Mouse (Mus musculus) c-Kit-positive CD71-positive TER-119-positive erythroid progenitor cells, embryonic 14.5 days (primary cell): Measurements from ENCODE around the gene Mcm5.

Experiments used
- DNase-seq: peaks from one replicate; pipeline ENCODE4 v3.0.0-alpha.2; 2013; ENCODE audit warnings: low spot score

Mcm5 gene

GRCm38 (mm10) chr8:75109236-75109967, at the start of gene Mcm5:
Gene Mcm5 (plus strand): TSS chr8:75109569.
- peak; percentile 100 for DNase-seq

DNA sequence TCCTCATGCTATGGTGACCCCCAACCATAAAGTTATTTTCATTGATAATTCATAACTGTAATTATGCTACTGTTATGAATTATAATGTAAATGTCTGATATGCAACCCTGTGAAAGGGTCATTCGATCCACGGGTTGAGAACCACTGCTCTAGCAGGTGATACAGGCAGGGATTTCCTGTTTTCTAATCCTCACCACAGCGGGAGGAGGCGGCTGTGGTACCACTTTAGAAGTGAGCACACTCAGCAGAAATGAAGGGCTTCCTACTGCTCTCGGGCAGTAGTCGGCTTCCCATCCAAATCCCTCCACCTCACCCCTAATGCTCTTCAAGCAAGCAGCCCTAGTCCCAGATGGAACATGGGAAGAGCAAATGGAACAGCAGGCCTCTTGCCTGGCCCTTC, 49.3 kb upstream of the Mcm5 start:
- DNase-seq = no peak

DNA sequence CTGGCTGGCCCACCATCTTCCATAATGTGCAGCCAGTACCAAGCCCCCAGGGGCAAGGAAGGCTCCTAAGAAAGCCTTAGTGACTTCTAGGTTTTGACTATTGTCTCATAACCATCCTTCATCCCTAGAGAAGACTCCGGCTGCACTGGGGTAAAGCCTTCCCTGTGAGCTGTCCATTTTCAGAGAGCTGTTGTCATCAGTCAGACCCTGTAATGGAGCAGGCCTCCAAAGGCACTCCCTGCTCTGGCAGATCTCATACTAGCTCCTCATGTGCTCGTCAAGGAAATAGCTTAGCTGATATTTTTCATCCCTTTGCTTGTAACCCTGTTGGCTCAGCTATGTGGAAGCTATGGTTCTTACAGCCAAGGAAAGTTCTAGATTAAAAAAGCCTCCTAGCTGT, 48.6 kb upstream of the Mcm5 start:
- DNase-seq = no peak

- DNase-seq = no peak
Observed at GRCm38 (mm10) chr8:75063290-75063689, 46.1 kb upstream of the Mcm5 start.

DNA sequence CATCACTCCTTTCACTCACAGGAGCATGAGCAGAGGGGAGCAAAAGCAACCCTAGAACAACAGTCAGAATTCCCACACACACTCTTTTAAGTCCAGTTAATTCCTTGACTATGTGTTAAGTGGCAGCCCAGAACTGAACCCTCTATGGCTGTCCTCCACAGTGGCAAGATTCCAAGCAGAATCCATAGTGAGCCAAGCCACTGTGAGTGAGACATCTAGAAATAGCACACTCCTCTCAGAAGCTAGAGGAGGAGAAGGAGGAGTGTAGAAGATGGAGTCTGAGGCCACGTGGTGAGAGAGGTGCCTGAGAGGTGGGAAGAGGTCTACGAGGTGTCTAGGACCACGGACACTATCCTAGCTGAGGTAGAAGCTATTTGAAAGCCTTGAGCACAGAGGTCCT, 44.6 kb upstream of the Mcm5 start:
- DNase-seq = no peak

- DNase-seq = no peak
Observed at GRCm38 (mm10) chr8:75067287-75067686, 42.1 kb upstream of the Mcm5 start.

DNA sequence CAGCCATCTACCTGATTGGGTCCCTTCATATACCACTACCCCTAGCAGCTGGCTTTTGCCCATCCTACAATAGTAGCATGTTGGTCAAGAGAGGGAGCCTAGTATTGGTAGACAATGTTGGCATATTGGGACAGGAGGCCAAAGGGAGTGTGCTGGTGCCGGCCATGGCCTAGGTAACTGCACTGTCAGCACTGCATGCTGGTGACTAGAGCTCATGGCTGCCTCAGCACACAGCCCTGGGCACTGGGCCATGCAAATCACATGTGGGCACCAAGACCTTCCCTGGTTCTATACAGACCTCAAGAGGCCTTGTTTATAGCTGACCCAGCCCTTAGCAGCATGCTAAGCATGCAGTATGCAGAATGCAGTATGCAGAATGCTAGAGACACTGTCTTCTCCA, 39.1 kb upstream of the Mcm5 start:
- no peak for DNase-seq

- DNase-seq = peak; percentile 76
Observed at GRCm38 (mm10) chr8:75071627-75072346, 37.6 kb upstream of the Mcm5 start.

- DNase-seq = no peak
Observed at GRCm38 (mm10) chr8:75074876-75075275, 34.5 kb upstream of the Mcm5 start.

GRCm38 (mm10) chr8:75078215-75078614, 31.2 kb upstream of the Mcm5 start:
- DNase-seq = no peak

DNA sequence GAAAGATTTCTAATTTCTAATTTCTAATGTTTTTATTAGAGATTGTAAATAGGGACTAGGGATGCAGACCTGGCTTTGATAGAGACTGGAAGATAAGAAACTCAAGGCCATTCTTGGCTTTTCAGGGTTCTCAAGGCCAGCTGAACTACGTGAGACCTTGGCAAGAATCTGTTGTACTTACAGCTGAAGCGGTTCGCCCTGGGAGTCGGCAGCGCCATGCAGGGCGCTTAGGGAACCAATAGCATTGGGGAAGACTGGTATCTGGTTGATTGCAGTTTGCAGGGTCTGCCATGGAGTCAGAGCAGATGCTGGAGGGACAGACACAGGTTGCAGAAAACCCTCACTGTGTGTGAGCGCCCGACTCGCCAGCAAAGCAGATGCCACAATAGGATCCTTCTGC, 30.5 kb upstream of the Mcm5 start:
- DNase-seq = no peak

GRCm38 (mm10) chr8:75081364-75082040, 27.9 kb upstream of the Mcm5 start:
- DNase-seq = no peak

GRCm38 (mm10) chr8:75082181-75082805, 27.1 kb upstream of the Mcm5 start:
- DNase-seq = no peak

- DNase-seq = peak; percentile 97
Observed at GRCm38 (mm10) chr8:75083846-75084245, 25.5 kb upstream of the Mcm5 start.

- no peak for DNase-seq
Observed at GRCm38 (mm10) chr8:75084382-75085064, 24.8 kb upstream of the Mcm5 start.

DNA sequence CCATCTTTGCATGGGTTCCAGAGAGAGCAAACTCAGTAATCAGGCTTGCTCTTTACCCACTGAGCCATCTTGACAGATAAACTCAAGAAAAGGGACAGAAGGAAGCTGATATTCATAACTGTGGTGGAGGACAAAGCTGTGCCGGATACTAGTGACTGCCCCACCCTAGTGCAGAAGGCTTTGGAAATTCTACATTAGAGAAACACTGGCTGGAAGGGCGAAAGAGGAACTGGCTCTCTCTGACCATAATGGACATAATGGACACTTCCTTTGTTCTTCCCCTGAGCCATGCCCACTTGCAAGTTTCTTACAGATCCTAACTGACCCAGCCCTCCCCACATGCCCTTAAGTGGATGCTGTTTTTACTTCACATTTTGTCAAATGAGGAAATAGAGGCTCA, 23.4 kb upstream of the Mcm5 start:
- DNase-seq = no peak

GRCm38 (mm10) chr8:75087127-75087526, 22.2 kb upstream of the Mcm5 start:
- no peak for DNase-seq

DNA sequence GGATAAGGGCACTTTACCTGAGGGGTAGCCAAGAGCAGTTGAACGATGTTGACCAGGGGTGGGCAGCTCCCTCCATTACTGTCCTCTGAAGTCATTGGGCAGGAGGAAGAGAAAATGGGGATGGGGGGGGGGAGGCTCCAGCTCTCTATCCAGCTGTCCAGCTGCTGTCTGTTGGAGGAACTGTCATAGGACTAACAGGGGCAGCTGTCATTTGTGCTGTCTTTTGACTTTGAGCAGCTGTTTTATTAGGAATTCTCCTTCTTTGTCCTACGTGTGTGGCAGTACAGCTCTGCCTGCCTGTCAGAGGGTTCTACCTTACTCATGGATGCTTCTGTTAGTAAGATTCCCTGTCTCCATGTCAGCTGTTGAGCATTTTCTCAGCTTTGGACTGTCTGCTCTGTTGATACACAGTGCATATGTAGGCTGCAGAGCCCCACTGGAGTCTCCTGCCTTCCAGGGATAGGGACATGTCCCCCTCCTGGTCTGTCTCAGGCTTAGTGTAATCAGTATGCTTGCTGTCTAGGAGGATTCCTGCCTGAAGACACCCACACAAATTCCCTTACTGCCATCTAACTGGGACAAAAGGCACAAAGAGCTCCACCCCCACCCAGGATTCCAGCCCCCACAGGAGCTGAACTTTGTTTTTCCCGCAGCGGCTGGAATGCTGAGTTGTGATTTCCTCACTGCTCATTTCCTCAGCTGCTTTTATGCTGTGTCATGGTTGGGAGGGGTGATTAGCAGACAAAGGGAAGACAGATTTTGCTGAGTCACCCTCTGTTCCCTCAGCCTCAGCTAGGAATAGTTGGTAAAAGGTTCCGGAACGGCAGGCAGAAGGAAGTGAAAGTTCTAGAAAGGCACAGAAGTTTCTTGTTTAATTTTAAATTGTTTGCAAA, 20.1 kb upstream of the Mcm5 start:
- peak; percentile 57 for DNase-seq

GRCm38 (mm10) chr8:75090781-75091365, 18.5 kb upstream of the Mcm5 start:
- no peak for DNase-seq

- peak; percentile 45 for DNase-seq
Observed at GRCm38 (mm10) chr8:75093399-75094156, 15.8 kb upstream of the Mcm5 start, which contains the start of gene Hmox1. Gene Hmox1 (plus strand): TSS chr8:75093621.
